Mouse (Mus musculus) layer of hippocampus, postnatal 25 days (tissue): Measurements from ENCODE around the gene Nmral1. TPM values are rescaled to one million over a fixed set of nuclear protein-coding genes. Genes with fewer than 3 reads are reported as not detected.
"Not testable (repeated sequence)": the region's sequence is repeated elsewhere in the genome, so short reads cannot be mapped to it uniquely, and the experiment has no call there.

Experiments
- DNase-seq, 2 experiments: peaks; one replicate each; pipeline ENCODE4 v3.0.0; 2022; ENCODE audit warnings: mixed read lengths in 2 of 2, low spot score in 1 of 2; ENCODE audit errors: extremely low spot score in 1 of 2
- total RNA-seq, 2 experiments: library from RNA; stranded (reverse); gene quantifications; 2 replicates each; pipeline ENCODE4 v1.2.3; 2021

Nmral1 gene
- 10 to 100 TPM; 16.0 to 17.7 TPM for total RNA-seq

DNA sequence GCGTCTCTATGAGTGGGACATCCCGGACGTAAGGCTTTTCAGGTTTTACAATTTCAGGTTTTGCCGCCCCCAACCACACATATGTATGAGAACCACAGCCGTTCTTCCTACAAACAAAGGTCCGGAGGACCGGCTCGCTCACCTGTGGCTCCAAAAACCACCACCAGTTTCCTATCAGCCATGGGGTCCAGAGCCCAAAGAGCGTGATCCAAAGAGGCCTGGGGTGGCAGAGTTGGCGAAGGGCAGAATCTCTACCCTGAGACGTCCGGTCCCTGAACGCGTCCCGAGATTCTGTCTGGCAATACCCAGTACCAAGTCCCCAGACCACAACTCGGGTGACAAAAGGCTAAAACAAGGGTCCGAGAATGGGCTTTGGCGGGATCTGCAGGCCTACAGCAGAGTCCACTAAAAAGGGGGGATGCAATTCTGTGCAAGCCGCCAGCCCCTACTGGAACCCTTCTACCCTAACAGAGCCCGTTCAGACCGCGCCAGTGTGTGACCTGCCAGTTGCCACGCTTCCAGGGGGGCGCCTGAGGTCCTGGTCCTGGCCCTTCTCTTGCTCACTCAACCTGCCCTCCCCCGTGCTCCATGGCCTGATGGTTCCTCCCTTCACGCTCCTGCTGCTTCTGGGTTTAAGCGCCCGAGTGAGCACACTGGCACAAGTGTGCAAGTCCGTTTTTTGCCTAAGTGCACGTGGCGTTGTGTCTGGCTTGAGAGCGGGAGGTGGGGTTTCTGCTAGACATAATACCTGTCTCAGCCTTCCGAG, at the start of gene Nmral1:
TSS of gene Nmral1 (minus strand) at position 604 of the 766 bp plus-strand sequence.
- peak; percentile 56 to 63 for DNase-seq

- no peak for DNase-seq
These were observed 49.6 kb upstream of the Nmral1 start for GRCm38 (mm10) chr16:4768719-4769118.

- DNase-seq = no peak
These were observed 48.0 kb upstream of the Nmral1 start for GRCm38 (mm10) chr16:4767012-4767790.

DNA sequence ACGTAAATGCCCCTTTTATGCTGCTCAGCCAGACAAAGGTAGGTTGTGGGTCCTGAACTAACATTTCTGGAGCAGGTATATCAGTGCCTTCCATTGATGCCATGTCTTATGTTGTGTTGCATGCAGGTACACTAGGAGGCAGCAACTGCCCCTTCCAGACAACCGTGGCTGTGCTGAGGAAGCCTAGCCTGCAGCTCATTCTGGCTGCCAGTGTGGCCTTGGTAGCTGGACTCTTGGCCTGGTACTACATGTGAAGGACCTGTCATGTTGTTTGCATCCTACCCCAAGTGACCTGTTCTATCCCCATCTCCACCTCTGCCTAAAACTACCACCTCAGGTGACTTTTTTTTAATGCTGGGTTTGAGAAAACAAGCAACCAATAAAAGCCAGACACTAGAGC, 46.7 kb upstream of the Nmral1 start:
- DNase-seq = no peak

DNA sequence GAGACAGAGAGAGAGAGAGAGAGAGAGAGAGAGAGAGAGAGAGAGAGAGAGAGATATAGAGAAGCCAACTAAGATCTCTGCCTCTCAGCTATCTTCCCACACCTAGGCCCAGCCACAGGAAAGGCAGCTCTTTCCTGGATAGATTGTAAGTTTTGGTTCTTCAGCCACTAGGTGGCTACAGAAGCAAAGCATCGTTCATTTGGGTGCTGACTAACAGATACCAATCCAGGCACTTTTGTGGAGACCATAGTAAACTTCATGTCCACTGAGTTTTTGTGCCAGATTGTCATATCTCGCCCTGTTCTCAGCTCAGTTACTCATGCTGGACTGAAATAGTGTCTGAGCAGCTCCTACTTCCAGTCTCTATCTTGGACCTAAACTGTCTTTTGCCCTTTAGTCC, 44.1 kb upstream of the Nmral1 start:
- DNase-seq = no peak

DNA sequence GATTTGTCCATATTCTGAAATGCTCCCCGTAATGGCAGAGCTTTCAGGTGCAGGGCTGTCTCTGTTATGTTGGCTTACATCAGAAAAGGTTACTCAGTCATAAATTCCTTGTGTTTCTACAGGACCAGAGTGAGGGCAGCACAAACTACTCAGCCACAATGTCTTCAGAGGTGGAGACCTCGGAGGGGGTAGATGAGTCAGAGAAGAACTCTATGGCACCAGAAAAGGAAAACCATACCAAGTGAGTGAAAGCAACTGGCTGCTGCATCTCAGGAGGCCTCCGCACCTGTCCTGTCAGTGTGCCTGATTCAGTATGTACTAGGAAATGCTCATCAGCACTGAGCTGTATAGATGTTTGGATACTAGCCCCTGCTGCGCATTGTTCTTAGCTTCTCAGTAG, 43.3 kb upstream of the Nmral1 start:
- DNase-seq = no peak

DNA sequence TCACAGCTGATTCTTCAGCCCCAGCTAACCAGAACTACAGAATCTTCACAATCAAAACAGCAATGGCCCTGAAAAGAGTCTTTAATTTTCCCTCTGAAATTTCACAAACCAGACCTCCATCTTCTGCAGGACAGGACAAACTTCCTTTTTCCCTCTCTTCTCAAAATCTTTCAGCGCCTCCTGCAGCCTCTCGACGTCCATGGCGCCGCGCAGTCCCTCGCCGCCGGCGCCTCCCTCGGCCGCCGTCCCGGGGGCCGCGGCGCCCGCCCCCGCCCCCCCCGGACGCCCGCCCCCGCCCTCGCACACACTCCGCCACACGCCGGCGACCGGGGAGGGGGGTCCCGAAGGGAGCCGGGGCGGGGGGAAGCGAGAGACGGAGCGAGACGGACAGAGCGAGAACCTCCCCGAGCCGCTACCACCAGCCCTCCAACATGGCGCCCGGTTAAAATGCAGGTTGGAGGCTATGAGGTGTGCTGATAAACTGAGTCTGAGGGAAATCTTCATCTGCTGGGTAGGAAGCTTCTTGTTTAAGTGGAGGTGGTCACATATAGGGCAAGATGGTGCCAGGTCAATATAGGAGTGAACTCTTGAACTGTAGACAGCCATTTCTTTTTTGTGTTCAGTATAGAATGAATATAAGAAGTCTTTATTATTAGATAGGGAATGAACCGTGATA, 37.6 kb upstream of the Nmral1 start:
- not testable (repeated sequence) for DNase-seq

- DNase-seq = no peak
These were observed 34.9 kb upstream of the Nmral1 start for GRCm38 (mm10) chr16:4754045-4754444.

- DNase-seq = no peak
These were observed 33.0 kb upstream of the Nmral1 start for GRCm38 (mm10) chr16:4752155-4752554.

- DNase-seq = no peak
These were observed 23.0 kb upstream of the Nmral1 start for GRCm38 (mm10) chr16:4742186-4742585.

DNA sequence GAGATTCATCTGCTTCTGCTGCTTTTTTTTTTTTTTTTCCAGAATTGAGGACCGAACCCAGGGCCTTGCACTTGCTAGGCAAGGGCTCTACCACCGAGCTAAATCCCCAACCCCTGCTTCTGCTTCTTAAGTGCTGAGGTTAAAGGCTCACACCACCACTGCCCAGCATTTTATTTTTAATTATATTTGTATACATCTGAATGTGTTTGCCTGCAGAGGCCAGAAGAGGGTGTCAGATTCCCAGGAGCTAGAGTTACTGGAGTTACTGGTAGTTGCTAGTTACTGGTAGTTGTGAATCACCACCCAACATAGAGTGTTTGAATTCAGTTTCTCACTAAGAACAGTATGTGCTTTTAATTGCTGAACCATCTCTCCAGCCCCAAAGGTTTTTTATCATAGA, 20.8 kb upstream of the Nmral1 start:
- no peak for DNase-seq

DNA sequence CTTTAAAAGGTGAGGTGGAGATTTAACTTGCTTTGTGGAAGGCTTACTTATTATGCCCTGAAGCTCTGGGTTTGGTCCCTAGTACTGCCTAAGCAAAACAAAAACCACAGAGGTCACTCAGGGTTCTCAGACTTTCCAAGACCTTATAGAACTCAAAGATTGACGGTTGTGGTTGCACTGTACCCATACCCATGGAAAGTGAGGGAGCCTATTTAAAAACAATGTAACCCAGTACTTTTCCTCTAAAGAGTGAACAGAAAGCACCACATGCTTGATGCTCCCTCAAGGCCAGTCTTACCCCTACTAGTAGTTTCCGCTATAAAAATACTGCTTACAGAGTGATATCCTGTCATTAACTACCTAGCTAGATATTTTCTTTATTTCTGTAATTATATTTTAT, 17.1 kb upstream of the Nmral1 start:
- DNase-seq = no peak

GRCm38 (mm10) chr16:4730776-4731358, 11.7 kb upstream of the Nmral1 start:
- no peak for DNase-seq

- DNase-seq = no peak
These were observed 8.8 kb upstream of the Nmral1 start for GRCm38 (mm10) chr16:4727963-4728362.

DNA sequence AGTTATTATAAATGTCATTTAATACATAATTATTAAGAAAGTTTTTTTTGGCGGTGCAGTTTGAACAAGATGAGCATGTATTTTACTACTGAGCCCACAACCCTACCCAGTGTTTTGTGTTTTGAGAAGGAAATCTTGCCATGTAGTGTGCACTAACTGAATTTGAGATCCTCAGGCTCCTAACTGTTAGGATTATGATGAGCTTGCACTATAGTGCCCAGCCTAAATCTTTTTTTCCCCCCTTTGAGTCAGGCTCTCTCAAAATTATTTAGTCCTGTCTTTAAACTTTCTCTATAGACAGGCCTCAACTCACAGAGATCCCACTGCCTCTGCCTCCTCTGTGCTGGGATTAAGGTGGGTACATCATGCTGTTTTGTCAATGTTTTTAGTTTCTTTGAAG, 8.4 kb upstream of the Nmral1 start:
- DNase-seq = no peak

- DNase-seq = peak; percentile 11 to 19
These were observed 7.5 kb upstream of the Nmral1 start for GRCm38 (mm10) chr16:4726528-4727128.

GRCm38 (mm10) chr16:4725780-4726527, 6.8 kb upstream of the Nmral1 start, which contains the start of gene Hmox2:
Gene Hmox2 (plus strand): TSS chr16:4726361.
- peak; percentile 87 to 90 for DNase-seq

DNA sequence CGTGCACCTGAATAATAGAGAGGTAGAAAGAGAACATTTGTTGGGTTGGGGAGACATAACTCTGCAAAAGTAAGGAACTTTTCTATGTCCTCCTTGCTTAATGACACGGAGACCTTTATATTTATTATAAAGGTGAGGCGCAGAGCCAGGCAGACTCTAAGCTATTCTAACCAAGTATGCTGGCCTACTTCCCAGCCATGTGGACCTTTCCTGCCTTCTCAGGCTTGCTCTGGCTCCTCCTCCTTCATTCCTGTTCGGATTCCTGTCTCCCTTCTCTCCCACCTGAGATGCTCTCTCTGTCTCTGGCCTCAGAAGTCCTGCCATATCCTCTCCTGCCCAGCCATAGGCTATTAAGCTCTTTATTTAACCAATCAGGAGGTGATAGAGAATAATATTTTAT, 6.1 kb upstream of the Nmral1 start:
- DNase-seq = no peak

DNA sequence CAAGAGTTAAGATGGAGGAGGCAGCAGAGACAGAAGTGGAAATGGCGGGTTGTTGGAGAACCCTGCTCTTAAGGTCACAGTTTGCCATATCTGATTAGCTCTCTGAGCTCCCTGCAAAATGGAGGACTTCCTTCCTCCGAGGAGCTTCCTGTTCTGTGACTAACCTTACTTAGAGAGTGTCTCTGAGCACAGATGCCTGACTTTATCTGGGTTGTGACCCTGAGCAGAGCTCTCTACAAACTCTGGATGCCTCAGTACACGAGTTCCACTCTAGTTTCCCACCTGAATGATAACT, 3.7 kb upstream of the Nmral1 start:
- no peak for DNase-seq
